Mouse (Mus musculus): Measurements from ENCODE around the gene Eif3k.

DNA sequence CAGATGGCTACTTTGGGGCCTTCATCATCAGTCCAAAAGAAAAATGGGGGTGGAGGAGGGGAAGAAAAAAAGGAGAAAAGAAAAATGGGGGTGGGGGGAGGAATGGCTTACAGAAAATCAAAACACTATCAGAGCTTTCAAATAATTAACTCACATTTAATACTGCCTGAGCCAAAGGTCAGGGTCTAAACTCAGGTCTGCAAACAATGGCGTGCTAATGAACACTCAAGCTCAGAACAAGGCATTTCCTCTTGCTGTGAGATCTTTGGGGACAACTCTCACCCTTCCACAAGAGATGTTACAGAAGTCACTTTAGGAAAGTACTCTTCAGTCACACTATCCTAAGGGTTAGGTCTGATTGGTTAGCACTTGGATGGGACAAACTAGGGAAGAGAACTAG, 22.9 kb downstream of the Eif3k start:
- TF ChIP-seq REST (IDR thresholded peaks at IDR 0.05; ENCODE audit: insufficient read depth, insufficient read length) (no peak), CEBPB (IDR thresholded peaks at IDR 0.05; ENCODE audit: insufficient read depth, poor library complexity, severe bottlenecking) (no peak), MYOG (IDR thresholded peaks at IDR 0.05; ENCODE audit: control insufficient read depth in 1 of 3, insufficient read depth in 1 of 3, insufficient read length in 2 of 3, low read depth in 2 of 3) (no peak)

All from myocyte (in vitro differentiated cells).